Mouse (Mus musculus) cerebellum, adult (tissue): Measurements from ENCODE around the gene Hes2.

ENCODE experiments used
- ATAC-seq: cut with Nextera tagmentation; 2 replicates; pipeline ENCODE4 v1.9.2; 2017; ENCODE audit warnings: mild to moderate bottlenecking, moderate library complexity, mixed read lengths; ENCODE audit not compliant: insufficient number of reproducible peaks, low FRiP score, low TSS enrichment

Gene Hes2

DNA sequence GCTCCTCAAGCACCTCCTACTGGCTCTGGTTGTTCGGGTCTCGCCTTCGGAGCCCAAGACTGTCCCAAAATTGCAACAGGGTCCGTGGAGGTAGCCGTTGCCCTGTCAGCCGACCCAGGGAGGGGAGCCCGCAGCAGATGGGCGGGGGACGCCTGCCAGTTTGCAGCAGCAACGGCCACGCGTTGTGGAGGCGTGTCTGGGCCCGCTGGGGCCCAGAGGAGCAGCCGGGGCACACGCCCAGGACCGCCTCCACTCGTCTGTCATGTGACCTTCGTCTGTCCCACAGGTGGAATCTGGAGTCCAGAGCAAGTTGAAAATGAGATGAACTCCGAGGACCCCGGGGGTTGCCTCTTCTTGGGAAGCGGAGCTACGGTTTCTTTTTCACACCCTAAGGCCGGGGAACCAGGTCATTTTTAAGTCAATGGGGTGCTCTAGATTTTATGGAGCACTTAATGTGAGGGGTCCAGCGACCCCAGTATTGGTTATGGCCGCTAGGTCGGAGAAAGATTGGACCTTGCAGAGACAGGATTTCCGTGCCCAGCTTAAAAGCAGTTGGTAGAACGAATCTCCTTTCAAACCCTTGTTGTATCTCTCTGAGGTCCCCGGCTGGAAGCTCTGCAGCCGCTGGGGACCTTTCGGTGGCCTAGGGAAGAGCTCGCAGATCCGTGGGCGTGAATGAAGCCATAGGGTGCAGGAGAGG, at the start of gene Hes2:
Gene Hes2, plus strand, starts transcription at position 283 of the 700 bp plus-strand sequence.
- ATAC-seq = no peak

DNA sequence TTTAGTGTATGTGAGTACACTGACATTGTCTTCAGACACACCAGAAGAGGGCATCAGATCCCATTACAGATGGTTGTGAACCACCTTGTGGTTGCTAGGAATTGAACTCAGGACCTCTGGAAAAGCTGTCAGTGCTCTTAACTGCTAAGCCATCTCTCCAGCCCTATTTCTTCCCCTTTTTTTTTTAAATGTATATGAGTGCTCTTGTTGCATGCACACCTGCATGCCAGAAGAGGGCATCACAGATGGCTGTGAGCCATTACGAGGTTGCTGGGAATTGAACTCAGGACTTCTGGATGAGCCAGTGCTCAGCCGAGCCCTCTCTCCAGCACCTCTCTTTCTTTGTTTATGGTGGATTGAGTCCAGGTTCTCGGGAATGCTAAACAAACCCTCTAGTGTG, 49.2 kb upstream of the Hes2 start:
- no peak for ATAC-seq

- no peak for ATAC-seq
Measured at GRCm38 (mm10) chr4:152110689-152111088, 48.0 kb upstream of the Hes2 start.

DNA sequence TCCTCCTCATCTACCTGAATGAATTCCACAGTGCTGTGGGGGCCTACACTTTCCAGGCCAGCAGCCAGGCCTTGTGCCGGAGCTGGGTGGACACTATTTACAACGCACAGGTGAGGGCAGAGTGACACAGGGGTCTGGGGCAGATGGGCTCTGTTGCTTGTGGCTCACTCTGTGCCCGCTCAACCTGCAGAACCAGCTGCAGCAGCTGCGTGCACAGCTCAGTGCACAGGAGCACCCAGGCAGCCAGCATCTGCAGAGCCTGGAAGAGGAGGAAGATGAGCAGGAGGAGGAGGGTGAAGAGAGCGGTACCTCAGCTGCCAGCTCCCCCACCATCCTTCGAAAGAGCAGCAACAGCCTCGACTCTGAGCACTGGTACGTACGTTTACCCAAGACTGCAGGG, 46.3 kb upstream of the Hes2 start:
- no peak for ATAC-seq

DNA sequence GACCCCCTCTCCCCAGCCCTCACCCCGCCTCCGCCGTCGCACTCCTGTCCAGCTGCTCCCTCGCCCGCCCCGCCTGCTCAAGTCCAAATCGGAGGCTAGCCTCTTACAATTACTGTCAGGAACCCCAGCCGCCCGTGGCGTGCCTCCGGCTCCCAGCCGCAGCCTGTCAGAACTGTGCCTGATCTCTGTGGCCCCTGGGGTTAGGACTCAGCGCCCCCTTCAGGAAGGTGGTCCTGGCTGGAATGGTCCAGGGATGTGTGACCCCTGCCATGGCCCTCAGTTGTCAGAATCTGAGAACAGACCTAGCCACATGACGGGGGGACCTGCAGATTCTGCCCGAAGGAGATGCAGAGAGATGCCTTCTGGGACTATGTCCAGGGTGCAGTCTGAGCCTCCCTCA, 44.6 kb upstream of the Hes2 start:
- no peak for ATAC-seq

DNA sequence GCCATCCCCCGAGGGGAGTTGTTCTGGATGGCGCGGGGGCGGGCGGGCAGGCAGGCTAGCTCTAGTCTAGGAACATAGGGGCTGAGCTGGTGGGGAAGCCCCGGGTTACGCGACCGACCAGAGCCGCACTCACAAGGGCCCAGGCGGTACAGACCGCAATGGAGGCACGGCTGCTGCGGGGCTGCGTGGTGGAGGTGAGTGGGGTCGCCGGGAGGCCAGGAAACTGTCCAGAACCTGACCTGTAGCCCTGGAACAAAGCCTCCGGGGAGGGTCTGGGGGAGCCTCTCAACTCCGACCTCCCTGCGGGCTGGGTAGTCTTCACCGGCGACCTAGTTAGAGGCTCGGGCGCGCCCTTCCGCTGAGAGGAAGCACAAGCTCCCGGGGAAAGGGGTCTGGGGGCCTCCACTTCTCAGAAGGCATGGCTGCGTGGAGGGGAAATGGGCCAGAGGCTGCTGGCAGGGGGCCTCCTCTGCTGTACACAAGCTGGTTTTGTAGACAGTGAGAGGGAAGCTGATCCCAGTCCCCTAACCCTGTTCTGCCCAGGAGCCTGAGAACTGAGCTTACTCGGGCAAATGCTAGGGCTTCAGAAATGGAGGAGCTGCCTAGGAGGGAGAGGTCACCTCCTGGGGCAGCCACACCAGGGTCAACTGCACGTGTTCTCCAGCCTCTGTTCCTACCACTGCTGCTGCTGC, 42.6 kb upstream of the Hes2 start, which contains the start of gene Tnfrsf25:
Gene Tnfrsf25, plus strand, starts transcription at position 14 of the 692 bp plus-strand sequence.
- no peak for ATAC-seq

DNA sequence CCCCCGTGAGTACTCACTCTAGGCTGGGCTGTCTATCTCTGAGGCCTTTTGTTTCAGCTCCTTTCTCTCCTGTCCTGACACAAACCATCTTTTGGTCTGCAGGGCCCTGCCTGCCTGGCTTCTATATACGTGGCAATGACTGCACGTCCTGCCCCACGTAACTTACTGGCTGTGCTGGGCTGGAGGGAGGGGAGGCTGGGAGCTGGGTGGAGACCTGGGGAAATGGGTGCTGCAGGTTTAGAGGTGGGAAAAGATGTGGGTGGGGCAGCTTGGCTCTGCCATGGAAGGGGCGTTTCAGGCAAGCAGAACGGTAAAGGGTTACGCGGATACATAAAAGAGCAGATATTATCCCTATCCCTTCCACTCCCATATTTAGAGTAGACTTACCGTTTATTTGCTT, 41.1 kb upstream of the Hes2 start:
- no peak for ATAC-seq

DNA sequence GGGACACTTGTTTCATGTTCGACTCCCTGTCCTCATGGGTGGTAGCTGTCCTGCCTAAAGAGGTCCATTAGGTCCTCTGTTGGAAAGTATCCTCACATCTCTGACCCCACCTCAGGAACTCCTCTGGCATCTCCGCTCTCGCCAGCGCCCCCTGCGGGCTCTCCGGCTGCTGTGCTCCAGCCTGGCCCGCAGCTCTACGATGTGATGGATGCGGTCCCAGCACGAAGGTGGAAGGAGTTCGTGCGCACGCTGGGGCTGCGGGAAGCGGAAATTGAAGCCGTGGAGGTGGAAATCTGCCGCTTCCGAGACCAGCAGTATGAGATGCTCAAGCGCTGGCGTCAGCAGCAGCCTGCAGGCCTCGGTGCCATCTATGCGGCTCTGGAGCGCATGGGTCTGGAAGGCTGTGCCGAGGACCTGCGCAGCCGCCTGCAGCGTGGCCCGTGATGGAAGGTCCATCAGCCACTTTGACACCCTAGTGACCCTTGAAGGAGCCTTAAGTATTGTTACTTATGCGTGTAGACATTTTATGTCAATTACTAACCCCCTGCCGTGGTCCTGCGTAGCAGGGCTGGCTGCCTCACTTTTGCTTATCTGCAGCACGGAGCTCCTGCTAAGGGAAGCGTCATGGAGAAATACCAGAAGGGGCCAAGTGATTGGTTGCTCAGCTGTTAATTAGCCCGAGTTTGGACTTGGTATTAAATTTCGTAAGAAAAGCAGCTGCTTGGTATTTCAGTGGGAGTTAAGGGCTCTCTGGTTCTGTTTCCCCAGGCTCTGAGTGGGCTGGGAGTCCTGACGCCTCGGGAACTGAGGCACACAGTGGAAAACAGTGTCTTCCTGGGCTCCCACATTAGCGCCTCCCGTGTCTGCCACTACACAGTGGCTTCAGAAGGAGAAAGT, 39.0 kb upstream of the Hes2 start:
- no peak for ATAC-seq

DNA sequence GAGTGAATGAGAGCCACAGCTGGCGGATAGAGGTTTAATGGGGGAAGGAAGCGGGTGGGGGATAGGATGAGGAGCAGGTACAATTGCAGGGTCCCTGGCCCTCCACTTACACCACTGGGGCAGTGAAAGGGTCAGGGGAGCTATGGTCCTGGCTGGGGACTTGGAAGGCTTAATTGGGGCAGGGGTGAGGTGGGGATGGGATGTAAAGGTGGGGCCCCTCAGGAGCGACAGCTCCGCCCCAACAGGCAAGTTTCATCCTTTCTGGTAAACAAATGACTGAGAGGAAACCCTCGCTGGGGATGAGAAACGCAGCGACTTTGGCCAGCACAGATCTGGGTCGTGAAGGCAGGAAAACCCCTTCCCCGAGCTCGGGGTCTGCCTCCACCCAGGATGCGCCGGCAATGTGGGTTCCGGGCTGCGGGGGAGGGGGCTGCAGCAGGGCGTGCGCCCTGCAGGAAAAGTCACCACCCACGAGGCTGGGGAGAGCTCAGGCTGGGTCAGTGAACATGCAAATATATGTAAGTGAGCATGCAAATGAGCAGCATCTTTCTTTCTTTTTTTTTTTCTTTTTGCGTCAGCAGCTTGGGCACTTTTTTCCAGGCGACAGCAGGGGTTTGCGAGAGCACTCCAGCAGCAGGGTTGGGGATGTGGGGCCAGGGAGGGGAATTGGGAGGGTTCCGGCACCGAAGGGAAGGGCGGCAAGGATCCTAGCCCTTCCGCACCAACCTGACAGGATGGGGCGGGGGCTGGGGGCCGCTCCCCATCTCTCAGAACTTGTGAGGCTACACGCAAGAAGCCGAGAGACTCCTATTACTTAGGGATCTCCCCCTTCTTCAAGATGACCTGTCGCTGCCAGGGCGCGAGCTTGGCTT, 38.1 kb upstream of the Hes2 start:
- ATAC-seq = no peak

DNA sequence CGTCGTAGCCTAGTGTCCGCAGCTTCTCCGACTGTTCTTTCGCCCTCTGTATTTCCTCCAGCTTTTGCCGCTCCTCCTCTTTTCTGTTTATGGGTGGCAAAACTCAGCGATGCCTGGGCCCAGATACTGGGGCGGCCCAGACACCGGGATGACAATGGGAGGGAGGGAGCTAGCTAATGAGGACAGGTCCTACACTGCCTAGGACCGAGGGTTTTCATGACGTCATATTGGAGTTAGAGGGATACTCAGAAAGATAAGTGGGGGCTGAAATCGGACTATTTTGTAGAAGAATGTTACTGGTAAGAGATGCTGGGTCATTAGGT, 37.5 kb upstream of the Hes2 start:
- ATAC-seq = no peak

GRCm38 (mm10) chr4:152124361-152124961, 34.2 kb upstream of the Hes2 start:
- ATAC-seq = no peak

DNA sequence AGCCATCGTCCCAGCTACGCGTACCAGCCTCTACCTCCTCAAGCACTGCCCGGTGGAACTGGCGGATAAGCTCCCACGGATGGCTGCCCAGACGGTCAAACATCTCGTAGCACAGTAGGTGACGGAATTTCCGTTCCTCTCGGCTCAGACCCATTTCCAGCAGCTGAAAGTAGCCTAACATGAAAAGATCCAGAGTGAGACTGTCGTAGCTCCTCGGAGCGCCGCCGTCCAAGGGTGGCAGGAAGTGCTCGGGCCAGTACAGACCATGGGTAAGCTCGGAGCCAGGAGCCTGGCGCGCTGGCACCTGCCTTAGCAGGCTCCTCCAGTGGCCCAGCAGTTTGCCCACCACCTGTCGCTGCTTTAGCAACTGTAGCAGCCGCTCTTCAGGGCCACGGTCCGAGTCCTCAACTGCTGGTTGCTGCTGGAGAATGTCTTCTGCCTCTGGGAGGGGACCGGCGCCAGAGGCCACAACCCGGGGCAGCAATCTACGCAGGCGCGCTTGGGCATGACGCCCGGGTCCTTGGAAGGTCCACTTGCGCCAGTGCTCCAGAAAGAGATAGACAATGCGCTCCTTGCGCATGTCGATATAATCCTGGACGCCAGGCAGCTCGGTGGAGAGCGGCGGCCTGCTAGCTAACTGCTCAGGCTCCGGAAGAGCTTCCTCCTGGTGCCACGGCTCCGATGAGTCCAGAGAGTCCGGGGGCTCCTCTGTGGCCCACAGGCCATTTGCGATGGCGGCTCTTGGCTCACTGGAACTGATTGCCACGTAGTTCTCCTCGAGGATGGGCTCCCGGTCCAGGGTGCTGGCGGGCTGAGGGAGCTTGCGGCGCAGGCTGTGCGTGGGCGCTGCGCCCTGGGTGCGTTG, 33.3 kb upstream of the Hes2 start:
- ATAC-seq = 0 out of 2 replicates have a peak, but pooled peaks have one; percentile 17

GRCm38 (mm10) chr4:152126026-152126920, 32.4 kb upstream of the Hes2 start:
- ATAC-seq = no peak

GRCm38 (mm10) chr4:152127884-152128283, 30.8 kb upstream of the Hes2 start:
- no peak for ATAC-seq

GRCm38 (mm10) chr4:152128784-152129183, 29.9 kb upstream of the Hes2 start:
- no peak for ATAC-seq

DNA sequence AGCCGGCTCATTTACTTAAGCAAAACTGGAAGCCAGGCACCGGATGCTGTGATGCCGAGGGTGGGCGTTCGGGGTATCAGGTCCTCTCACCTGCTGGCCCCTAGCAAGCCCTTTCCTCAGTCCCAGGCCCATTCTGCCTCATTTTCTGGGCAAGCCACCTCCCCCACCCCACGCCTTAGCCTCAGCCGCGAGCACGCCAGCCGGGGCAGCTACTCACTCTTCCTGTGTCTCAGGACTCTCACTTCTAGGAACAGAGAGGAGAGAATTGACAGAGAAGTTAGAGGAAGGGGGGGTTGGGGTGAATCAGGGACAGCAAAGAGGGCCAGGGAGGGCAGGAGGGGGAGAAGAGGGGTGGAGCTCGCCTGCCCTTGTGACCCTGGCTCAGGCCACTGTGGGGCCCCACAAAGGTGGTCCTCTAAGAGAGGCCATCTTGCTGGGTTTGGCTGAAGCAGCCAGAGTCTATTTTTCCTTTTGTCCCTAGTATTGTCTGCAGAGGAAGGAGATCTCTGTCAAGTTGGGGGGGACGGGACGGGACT, 29.2 kb upstream of the Hes2 start:
- no peak for ATAC-seq

GRCm38 (mm10) chr4:152130771-152131653, 27.7 kb upstream of the Hes2 start:
- ATAC-seq = no peak
